Mouse (Mus musculus) cerebellum, adult 8-10 months (tissue): Measurements from ENCODE around the gene Gm11444.

Experiments used
- DNase-seq: peaks from one replicate; pipeline ENCODE4 v3.0.0; 2022

Gene Gm11444

GRCm38 (mm10) chr11:85835753-85836522 is 14.2 kb downstream of the Gm11444 start:
- no peak for DNase-seq

- DNase-seq: no peak
These were observed 15.0 kb downstream of the Gm11444 start for GRCm38 (mm10) chr11:85835001-85835752.

GRCm38 (mm10) chr11:85834386-85834931 is 15.7 kb downstream of the Gm11444 start:
- no peak for DNase-seq

- peak; percentile 29 for DNase-seq
These were observed 16.3 kb downstream of the Gm11444 start for GRCm38 (mm10) chr11:85833761-85834385.

- DNase-seq: no peak
These were observed 17.0 kb downstream of the Gm11444 start for GRCm38 (mm10) chr11:85833081-85833521.

- DNase-seq: peak; percentile 13
These were observed 17.8 kb downstream of the Gm11444 start, which contains the start of gene Tbx2 for GRCm38 (mm10) chr11:85832231-85832924. Tbx2 (plus strand) TSS chr11:85832551.

- no peak for DNase-seq
These were observed 18.4 kb downstream of the Gm11444 start for GRCm38 (mm10) chr11:85831656-85832230.

GRCm38 (mm10) chr11:85830901-85831341 is 19.2 kb downstream of the Gm11444 start:
- DNase-seq: no peak

GRCm38 (mm10) chr11:85829520-85830440 is 20.4 kb downstream of the Gm11444 start:
- no peak for DNase-seq

- DNase-seq: no peak
These were observed 21.2 kb downstream of the Gm11444 start for GRCm38 (mm10) chr11:85828691-85829519.

GRCm38 (mm10) chr11:85827342-85827741 is 22.8 kb downstream of the Gm11444 start:
- DNase-seq: no peak

- no peak for DNase-seq
These were observed 24.3 kb downstream of the Gm11444 start for GRCm38 (mm10) chr11:85825823-85826222.

GRCm38 (mm10) chr11:85825031-85825430 is 25.1 kb downstream of the Gm11444 start:
- DNase-seq: no peak

- no peak for DNase-seq
These were observed 26.3 kb downstream of the Gm11444 start for GRCm38 (mm10) chr11:85823794-85824193.

GRCm38 (mm10) chr11:85823181-85823580 is 27.0 kb downstream of the Gm11444 start:
- peak; percentile 53 for DNase-seq

GRCm38 (mm10) chr11:85821659-85822058 is 28.5 kb downstream of the Gm11444 start:
- no peak for DNase-seq

- DNase-seq: no peak
These were observed 29.2 kb downstream of the Gm11444 start for GRCm38 (mm10) chr11:85820959-85821358.

GRCm38 (mm10) chr11:85818401-85818800 is 31.7 kb downstream of the Gm11444 start:
- DNase-seq: no peak

- DNase-seq: no peak
These were observed 33.7 kb downstream of the Gm11444 start for GRCm38 (mm10) chr11:85816471-85816870.

- DNase-seq: no peak
These were observed 35.5 kb downstream of the Gm11444 start for GRCm38 (mm10) chr11:85814678-85815077.
